Mouse (Mus musculus): Measurements from ENCODE around the gene Ap3s2. TPM values are rescaled to one million over a fixed set of nuclear protein-coding genes. Genes with fewer than 3 reads are reported as not detected.
A peak's percentile ranks its signal among the peaks of the same experiment; 100 is the strongest.

Gene Ap3s2
- total RNA-seq, 2 experiments from 2014 or later: 37.5 to 46.0 TPM

DNA sequence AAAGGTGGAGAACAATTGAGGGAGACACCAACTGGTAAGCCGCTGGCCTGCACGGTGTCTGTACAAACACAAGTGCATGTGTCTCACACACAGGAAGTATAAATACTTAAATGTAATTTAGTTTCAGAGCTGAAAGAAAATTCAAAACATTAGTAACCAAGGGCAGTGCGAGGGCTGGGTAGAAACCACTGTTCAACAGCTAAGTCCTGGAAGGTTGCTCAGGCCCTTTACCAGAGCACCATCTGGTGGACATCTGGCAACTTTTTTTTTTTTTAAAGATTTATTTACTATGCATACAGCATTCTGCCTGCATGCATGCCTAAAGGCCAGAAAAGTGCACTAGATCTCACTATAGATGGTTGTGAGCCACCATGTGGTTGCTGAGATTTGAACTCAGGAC is 5.9 kb downstream of the Ap3s2 start:
- intact Hi-C loops (cut with DNase I): loop anchor here (1.0 kb wide), 1 partner anchor 115 kb away; no protein-coding TSS in a partner anchor
- Histone ChIP-seq H3K4me3 (no peak overlapping the region), H3K27ac (no peak overlapping the region)
- TF ChIP-seq CTCF (IDR thresholded peaks at IDR 0.05): peak; percentile 70
- DNase-seq (ENCODE audit: extremely low spot score in 1 of 2, low spot score in 2 of 2): no peak

DNA sequence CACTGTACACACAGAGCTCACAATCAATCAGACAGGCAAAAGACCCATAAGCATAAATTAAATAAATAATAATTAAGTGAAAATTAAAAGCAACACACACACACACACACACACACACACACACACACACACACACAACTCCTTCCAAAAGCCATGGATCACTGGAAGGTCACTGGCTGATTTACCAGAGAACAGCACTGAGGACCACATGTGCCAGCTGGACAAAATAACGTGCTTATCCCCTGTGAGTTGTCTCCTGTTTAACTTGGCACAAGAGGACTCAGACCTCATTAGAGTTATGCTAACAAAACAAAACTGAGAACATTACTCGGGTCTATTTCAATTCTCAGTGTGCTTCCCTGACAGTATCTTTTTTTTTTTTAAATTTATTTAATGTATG is 13.1 kb downstream of the Ap3s2 start:
- TF ChIP-seq CTCF (IDR thresholded peaks at IDR 0.05): no peak
- intact Hi-C loops (cut with DNase I): no loop called here
- H3K4me3 ChIP-seq: no peak overlapping the region
- no peak for DNase-seq (ENCODE audit: extremely low spot score in 1 of 2, low spot score in 2 of 2)
- no peak overlapping the region for H3K27ac ChIP-seq

DNA sequence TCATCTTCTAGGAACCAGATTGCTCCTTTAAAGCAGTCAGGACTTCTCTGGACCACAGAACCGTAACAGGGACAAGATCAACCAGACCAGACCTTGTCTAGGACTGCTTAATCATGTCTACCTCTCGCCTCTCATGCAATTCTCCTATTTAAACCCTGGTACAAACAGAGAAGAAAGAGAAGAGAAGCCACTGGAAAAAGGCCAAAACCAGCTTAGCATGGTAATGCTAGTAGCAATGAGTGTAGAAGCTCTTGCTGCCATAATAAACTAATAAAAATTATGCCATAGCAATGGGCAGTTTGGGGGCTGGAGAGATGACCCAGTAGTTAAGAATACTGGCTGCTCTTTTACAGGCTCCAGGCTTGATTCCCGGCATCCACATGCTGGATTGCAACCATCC is 13.5 kb downstream of the Ap3s2 start:
- TF ChIP-seq CTCF (IDR thresholded peaks at IDR 0.05): no peak
- no peak for DNase-seq (ENCODE audit: extremely low spot score in 1 of 2, low spot score in 2 of 2)
- intact Hi-C loops (cut with DNase I): no loop called here

DNA sequence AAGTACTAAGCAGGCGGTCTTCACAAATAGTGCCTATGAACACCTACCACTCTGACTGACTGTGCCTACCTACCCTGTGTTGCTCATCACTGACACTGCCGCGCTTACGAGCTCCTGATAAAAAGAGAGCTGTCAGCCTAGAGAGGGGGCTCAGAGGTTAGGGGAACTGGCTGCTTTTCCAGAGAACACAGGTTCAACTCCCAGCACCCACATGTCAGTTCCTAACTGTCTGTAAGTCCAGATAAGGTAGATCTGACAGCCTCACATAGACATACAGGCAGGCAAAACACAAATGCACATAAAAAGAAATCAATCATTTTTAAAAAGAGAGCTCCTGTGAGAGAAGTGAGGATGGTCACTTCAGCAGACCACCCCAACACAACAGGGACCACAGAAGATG is 15.3 kb downstream of the Ap3s2 start:
- no peak for DNase-seq (ENCODE audit: extremely low spot score in 1 of 2, low spot score in 2 of 2)

More for the DNA sequence above, 13.5 kb downstream of the Ap3s2 start:
- no peak overlapping the region for H3K27ac ChIP-seq
- H3K4me3 ChIP-seq: no peak overlapping the region

DNA sequence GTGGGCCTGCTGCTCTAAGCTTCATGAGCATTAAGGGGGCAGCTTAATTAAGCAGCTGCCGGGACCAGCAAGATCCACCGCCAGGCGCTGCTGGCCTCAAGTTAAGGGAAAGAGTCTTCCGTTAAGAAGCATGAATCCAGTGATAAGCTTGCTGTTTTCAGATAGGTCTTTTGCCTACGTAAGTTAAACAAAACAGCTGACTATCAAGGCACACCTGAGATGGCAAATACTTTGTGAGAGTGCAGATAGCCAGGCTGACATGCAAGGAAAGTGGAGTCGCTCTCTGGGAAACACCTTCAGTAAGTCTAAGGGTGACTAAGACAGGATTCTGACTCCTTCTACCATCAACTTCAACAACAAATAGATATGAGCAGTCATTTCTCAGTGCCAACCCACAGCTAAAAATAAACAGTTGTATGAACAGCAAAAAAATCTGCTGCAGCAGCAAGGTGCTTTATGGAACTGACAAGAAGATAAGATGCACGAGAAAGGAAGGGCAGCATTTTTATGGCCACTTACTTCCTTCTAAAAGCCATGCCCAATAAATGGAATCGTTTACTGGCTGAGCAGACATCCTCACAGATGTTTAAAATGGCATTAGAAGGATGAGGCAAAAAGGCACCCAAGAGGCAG is 17.2 kb downstream of the Ap3s2 start:
- H3K27ac ChIP-seq: no peak overlapping the region
- intact Hi-C loops (cut with DNase I): no loop called here
- H3K4me3 ChIP-seq: no peak overlapping the region
- TF ChIP-seq CTCF (IDR thresholded peaks at IDR 0.05): no peak
- no peak for DNase-seq (ENCODE audit: extremely low spot score in 1 of 2, low spot score in 2 of 2)

More for the DNA sequence above, 15.3 kb downstream of the Ap3s2 start:
- intact Hi-C loops (cut with DNase I): no loop called here
- TF ChIP-seq CTCF (IDR thresholded peaks at IDR 0.05): no peak
- Histone ChIP-seq H3K4me3 (no peak overlapping the region), H3K27ac (no peak overlapping the region)

DNA sequence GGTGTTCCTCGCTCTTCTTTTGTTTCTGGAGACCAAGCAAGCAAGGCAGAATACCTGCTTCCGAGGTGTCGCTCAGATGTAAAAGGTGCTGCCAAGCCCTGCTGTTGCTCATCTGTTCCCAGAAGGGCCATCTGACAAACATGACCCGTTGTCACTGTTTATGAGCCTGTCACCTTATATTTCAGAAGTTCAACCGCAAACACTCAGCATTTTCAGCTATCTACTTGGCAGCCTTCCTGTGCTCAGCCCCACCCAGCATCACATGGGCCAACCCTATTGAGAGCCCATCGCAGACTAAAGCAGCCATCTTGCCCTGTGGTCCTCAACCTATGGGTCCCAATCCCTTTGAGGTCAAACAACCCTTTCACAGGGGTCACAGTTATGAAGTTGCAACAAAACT is 19.7 kb downstream of the Ap3s2 start:
- Histone ChIP-seq H3K27ac (no peak overlapping the region), H3K4me3 (no peak overlapping the region)
- intact Hi-C loops (cut with DNase I): no loop called here
- no peak for TF ChIP-seq CTCF (IDR thresholded peaks at IDR 0.05)
- no peak for DNase-seq (ENCODE audit: extremely low spot score in 1 of 2, low spot score in 2 of 2)

DNA sequence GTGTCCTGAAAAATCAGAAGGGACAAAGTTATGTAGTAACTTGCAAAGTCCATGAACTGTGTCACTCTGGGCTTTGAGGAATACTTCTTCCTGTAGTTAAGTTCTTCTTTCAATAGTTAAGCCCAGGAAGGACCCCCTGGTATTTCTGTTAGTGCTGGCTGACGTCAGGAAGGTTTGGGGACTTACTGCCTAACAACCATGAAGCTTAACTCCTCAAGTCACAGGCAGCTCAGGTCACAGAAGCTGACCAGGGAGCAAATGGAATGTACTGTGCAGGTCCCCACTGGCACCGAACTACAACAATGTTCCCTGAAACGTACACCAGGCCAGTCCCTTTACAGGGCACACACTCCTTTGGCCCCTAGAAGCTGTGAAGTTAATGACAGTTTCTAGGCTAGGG is 25.2 kb downstream of the Ap3s2 start:
- Histone ChIP-seq H3K4me3 (no peak overlapping the region), H3K27ac (no peak overlapping the region)
- DNase-seq (ENCODE audit: extremely low spot score in 1 of 2, low spot score in 2 of 2): no peak
- intact Hi-C loops (cut with DNase I): no loop called here
- TF ChIP-seq CTCF (IDR thresholded peaks at IDR 0.05): no peak

DNA sequence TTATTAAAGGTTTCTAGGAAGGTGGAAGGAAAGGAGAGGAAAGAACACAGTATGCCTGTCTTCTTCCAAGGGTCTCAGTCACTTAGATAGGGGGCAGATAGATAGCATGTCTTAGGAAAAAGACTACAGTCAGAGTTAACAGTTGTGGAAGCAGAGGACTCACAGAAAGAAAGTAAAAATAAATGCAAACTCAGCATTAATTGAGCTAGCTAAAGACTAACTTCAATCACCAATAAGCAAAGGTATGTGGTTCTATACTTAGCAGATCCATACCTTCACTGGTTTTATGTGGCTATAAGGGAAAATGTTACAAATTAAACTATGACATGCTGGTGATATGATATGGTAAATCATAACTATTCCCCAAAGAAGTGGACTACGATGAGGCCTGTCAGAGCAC is 25.7 kb downstream of the Ap3s2 start:
- intact Hi-C loops (cut with DNase I): no loop called here
- Histone ChIP-seq H3K4me3 (no peak overlapping the region), H3K27ac (no peak overlapping the region)
- no peak for DNase-seq (ENCODE audit: extremely low spot score in 1 of 2, low spot score in 2 of 2)
- TF ChIP-seq CTCF (IDR thresholded peaks at IDR 0.05): no peak

DNA sequence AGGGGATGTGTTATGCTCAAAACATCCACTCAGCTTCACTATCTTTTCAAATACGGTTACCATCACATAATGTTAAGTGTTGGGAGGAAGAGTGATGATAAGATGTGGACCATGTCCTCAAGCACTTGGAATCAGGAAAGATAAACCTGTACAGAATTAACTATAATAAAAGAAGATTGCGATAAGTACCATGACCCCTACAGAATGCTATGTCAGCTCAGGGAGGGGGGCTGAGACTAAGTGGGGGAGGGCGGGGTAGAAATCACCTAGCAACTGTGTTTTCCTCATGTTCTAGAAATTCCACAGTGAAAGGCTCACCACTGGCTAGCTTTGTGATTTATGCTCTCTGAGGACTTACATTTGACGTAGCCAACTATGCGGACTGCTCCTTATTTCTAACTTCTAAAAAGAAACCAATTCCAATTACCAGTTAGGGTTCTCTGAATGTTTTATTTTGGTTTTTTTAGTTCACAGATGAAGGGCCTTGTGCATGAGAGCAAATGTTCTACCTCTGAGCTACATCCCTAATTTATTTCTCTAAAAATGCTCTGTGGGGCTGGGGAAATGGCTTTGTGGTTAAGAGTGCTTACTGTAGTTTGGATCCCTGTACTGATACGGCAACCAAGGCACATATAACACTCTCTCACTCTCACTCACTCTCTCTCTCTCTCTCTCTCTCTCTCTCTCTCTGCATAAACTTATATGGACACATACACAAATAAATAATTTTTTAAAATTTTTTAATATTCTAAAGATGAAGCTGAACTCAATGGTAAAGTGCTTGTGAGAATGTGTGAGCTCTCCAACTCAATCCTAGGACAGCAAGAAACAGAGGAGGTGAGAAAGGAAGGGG is 27.6 kb downstream of the Ap3s2 start:
- no peak for TF ChIP-seq CTCF (IDR thresholded peaks at IDR 0.05)
- no peak overlapping the region for H3K4me3 ChIP-seq
- H3K27ac ChIP-seq: no peak overlapping the region
- DNase-seq (ENCODE audit: extremely low spot score in 1 of 2, low spot score in 2 of 2): no peak
- intact Hi-C loops (cut with DNase I): no loop called here

DNA sequence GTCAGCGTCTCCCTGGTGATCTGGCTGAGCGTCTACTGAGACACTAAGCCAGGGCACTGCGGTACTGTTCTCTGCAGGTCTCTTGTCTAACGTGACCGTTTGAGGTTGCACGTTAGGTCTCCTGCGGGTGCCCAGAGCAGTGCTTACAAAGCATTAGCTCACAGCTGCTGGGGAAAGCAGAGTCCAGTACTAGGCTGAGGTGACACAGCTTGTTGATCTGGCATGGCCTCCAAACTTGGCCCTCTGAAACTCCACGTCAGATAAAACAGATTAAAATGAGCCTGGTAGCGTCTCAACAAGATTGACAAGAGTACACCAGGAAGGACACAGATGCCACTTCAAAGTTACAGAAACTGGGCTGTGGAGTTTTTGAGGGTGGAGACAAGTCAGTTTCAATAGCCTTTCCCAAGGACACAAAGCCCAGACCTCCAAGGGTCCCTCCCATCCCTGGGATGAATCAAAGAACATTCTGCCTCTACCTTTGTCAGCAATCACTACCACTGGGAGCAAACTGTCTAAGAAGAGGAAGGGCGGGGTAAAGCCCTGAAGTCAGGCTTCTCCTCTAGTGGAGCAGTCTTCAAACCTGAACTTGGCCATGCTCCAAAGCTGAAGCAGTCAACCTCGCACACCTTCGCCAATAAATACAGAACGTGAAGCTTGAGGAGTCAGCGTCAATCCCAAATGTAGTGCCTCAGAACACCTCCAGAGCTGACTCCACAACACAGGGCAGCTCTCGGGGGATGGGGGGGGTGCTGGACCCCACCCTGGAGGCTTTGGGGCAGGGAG is 29.8 kb downstream of the Ap3s2 start:
- no peak for TF ChIP-seq CTCF (IDR thresholded peaks at IDR 0.05)
- no peak overlapping the region for H3K27ac ChIP-seq
- no peak for DNase-seq (ENCODE audit: extremely low spot score in 1 of 2, low spot score in 2 of 2)
- intact Hi-C loops (cut with DNase I): no loop called here
- H3K4me3 ChIP-seq: no peak overlapping the region

DNA sequence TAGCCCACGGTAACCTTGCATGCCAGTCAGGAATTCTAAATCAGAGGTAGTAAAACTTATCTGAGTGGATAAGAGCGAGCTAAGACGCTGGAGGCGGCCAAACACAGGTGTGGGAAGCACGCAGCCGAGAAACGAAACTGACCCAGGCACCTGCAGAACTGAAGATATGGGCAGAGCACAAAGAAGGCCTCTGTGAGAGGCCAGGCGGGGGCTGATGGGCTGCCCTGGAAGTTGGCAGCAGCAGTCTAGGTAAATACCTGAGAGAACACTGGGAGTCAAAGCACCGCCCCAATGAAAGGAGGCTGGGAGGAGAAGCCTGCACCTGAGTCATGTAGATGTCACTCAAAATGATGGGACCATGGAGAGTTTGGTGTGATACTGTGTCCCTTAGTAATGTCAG is 31.8 kb downstream of the Ap3s2 start:
- DNase-seq (ENCODE audit: extremely low spot score in 1 of 2, low spot score in 2 of 2): no peak

More for the DNA sequence above, 31.8 kb downstream of the Ap3s2 start:
- no peak overlapping the region for H3K27ac ChIP-seq
- no peak overlapping the region for H3K4me3 ChIP-seq
- intact Hi-C loops (cut with DNase I): no loop called here
- TF ChIP-seq CTCF (IDR thresholded peaks at IDR 0.05): no peak

Data from left cerebral cortex, adult 2 months (tissue).